Mouse (Mus musculus) cerebellum, postnatal 25 days (tissue): ENCODE measurements around the gene Vezf1.
A peak's percentile ranks its signal among the peaks of the same experiment; 100 is the strongest.

ENCODE experiments used
- DNase-seq, 2 experiments: peaks; one replicate each; pipeline ENCODE4 v3.0.0; 2021; ENCODE audit warnings: mixed read lengths in 2 of 2

Gene Vezf1

GRCm38 (mm10) chr11:88129281-88129680, 61.2 kb downstream of the Vezf1 start:
- no peak for DNase-seq

- peak; percentile 60 to 67 for DNase-seq
Measured at GRCm38 (mm10) chr11:88129935-88130334, 61.9 kb downstream of the Vezf1 start.

GRCm38 (mm10) chr11:88131847-88132246, 63.8 kb downstream of the Vezf1 start:
- peak in 1 of 2 experiments; percentile 41 for DNase-seq
